Mouse (Mus musculus): ENCODE results near the gene Agbl5.

DNA sequence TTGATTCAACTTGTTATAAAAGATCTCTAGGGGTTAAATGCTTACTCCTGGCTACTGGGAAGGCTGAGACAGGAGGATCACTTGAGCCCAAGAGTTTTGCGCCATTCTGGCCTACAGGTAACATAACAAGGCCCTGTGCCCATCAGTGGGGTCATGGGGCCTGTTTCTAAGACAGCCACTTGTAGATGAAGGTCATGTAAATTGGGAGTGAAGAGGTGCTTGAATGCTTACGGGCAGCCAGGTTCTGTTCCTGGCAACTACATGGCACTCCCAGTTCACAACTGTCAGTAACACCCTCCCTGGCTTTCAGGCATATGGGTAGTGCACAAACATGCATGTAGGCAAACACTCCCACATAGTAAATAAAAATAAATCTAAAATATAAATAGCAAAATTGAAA lies 62.4 kb downstream of the Agbl5 start:
- TF ChIP-seq CTCF (IDR thresholded peaks at IDR 0.05; ENCODE audit: low read depth), result no peak
- no peak for TF ChIP-seq EP300 (IDR thresholded peaks at IDR 0.05; ENCODE audit: low read depth)
